Comparison of ENCODE assay signal across 8 mouse cellular contexts in the genomic region with DNA sequence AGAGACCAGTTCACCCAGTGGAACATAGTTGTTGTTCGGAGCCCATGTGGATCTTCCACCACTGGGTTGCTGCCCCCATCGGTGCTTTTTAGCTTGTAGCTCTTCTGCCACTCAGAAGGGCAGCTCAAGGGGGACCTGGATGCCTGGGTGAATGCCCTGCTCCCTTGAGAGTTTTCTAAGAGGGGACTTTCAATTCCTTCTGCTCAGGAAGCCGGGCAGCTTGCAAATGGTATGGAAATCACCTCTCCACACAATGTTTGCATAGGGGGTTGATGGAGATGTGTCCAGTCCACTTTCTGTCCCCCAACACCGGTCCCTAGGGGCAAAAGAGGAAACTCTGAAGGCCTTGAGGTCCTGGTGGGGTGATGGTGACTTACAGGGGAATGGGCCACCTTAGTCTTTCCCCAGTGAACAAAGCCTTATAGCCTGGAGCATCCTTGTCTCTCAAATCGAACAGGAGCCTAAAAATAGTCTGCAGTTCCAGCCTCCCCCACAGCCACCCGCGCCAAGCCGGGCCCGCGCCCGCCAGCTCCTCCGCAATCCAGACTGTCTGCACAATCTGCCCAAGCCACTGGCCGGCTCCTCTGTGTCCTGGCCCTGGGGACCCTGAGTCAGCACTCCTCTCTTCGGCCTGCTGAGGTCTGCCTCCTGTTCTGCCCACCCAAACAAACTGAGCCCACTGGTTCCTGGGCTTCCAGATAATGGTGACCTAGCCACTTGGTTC. TPM values are rescaled to one million over a fixed set of nuclear protein-coding genes. Genes with fewer than 3 reads are reported as not detected.
DNase-seq lines count a peak whose midpoint lies in the region; ATAC-seq lines count a peak whose summit lies in the region.

No protein-coding gene starts in this region.

- no peak overlapping the region for H3K27ac ChIP-seq in midbrain, embryonic 15.5 days
- no peak overlapping the region for H3K27ac ChIP-seq in forebrain, embryonic 14.5 days (ENCODE audit: low read depth, low read length)

- intact Hi-C loops in heart, postnatal 10 days (cut with DNase I), result no loop called here

- H3K4me3 ChIP-seq in midbrain, embryonic 15.5 days, result no peak overlapping the region
- no peak overlapping the region for H3K4me3 ChIP-seq in forebrain, embryonic 14.5 days (ENCODE audit: low read depth, low read length)

- no peaks in the 10 kb centered on the region for H3K9me3 ChIP-seq in midbrain, embryonic 15.5 days
- no peaks in the 10 kb centered on the region for H3K9me3 ChIP-seq in forebrain, embryonic 14.5 days (replicated peaks; ENCODE audit: control insufficient read depth, low read length)

- H3K4me1 ChIP-seq in midbrain, embryonic 15.5 days, result no peaks in the 10 kb centered on the region
- H3K4me1 ChIP-seq in forebrain, embryonic 14.5 days (ENCODE audit: control insufficient read depth, insufficient read depth, low read length), result no peaks in the 10 kb centered on the region

- H3K36me3 ChIP-seq in midbrain, embryonic 15.5 days (replicated peaks), result no peaks in the 10 kb centered on the region
- no peaks in the 10 kb centered on the region for H3K36me3 ChIP-seq in forebrain, embryonic 14.5 days (ENCODE audit: control insufficient read depth, insufficient read depth, low read length)

- 76% methylated on average over 14 of the region's 14 CpGs for WGBS in midbrain, embryonic 15.5 days
- WGBS in forebrain, embryonic 14.5 days, result 79% methylated on average over 14 of the region's 14 CpGs

- no peak for ATAC-seq in midbrain, embryonic 15.5 days (replicated peaks)
- ATAC-seq in forebrain, embryonic 14.5 days, result no peak

- peak; percentile 72 for DNase-seq in ovary, adult 18-20 months (ENCODE audit: low spot score)
- no peak for DNase-seq in ovary, postnatal 10 days (ENCODE audit: low spot score)
- peak; percentile 86 for DNase-seq in cerebellum, adult 9-11 months
- peak; percentile 84 to 85 for DNase-seq in heart, postnatal 10 days
- peak; percentile 63 for DNase-seq in right cerebral cortex, postnatal 14 days
- DNase-seq in kidney, adult 18-20 months, result no peak
- no peak for DNase-seq in forebrain, embryonic 14.5 days (ENCODE audit: low spot score)

- H3K9ac ChIP-seq in midbrain, embryonic 15.5 days, result no peak overlapping the region
- no peak overlapping the region for H3K9ac ChIP-seq in forebrain, embryonic 14.5 days (ENCODE audit: low read length)

- no peaks in the 10 kb centered on the region for H3K27me3 ChIP-seq in midbrain, embryonic 15.5 days (replicated peaks)
- no peaks in the 10 kb centered on the region for H3K27me3 ChIP-seq in forebrain, embryonic 14.5 days (replicated peaks; ENCODE audit: control insufficient read depth, insufficient read depth, low read length)

- no peak overlapping the region for H3K4me2 ChIP-seq in midbrain, embryonic 15.5 days
- H3K4me2 ChIP-seq in forebrain, embryonic 14.5 days (ENCODE audit: low read length), result no peak overlapping the region

RNA-seq across cellular contexts. Expression of a gene that starts 27.5 kb away (rescaled TPM):
- 10 to 100 TPM; 45.2 to 48.3 TPM for total RNA-seq in heart, postnatal 10 days (2021)
- 2.1 and 2.3 TPM in 2 replicates for polyA plus RNA-seq in midbrain, embryonic 15.5 days (2015; fragmentation: Nextera tagmentation; extraction: Ambion mirVana)
- 3.6 and 6.2 TPM in 2 replicates for polyA plus RNA-seq in forebrain, embryonic 14.5 days (2014; fragmentation: Nextera tagmentation; extraction: Ambion mirVana)

RNA-seq across cellular contexts. Expression of a gene that starts 38.8 kb away (rescaled TPM):
- total RNA-seq in heart, postnatal 10 days (2021), result under 1 TPM; 0.35 to 0.50 TPM
- polyA plus RNA-seq in midbrain, embryonic 15.5 days (2015; fragmentation: Nextera tagmentation; extraction: Ambion mirVana), result 0.44 and 1.1 TPM in 2 replicates
- polyA plus RNA-seq in forebrain, embryonic 14.5 days (2014; fragmentation: Nextera tagmentation; extraction: Ambion mirVana), result 0.15 and 0.54 TPM in 2 replicates

RNA-seq across cellular contexts. Expression of a gene that starts 56.6 kb away (rescaled TPM):
- 10 to 100 TPM; 69.4 to 81.8 TPM for total RNA-seq in heart, postnatal 10 days (2021)
- polyA plus RNA-seq in midbrain, embryonic 15.5 days (2015; fragmentation: Nextera tagmentation; extraction: Ambion mirVana), result 181 and 183 TPM in 2 replicates
- 144 and 166 TPM in 2 replicates for polyA plus RNA-seq in forebrain, embryonic 14.5 days (2014; fragmentation: Nextera tagmentation; extraction: Ambion mirVana)

Comparison
In these comparisons a context has a peak if more than half of its experiments do, and no peak if none do; other contexts are left out.
1. DNase-seq: peak in ovary, adult 18-20 months (single experiment), cerebellum, adult 9-11 months (single experiment), heart, postnatal 10 days (2 of 2) and right cerebral cortex, postnatal 14 days (single experiment); none in ovary, postnatal 10 days (single experiment), kidney, adult 18-20 months (single experiment) and forebrain, embryonic 14.5 days (single experiment).